Mouse (Mus musculus) C2C12 (cell line): Measurements from ENCODE around the gene Hspb9.

Experiments used
- CEBPB ChIP-seq: IDR thresholded peaks from one replicate; pipeline ENCODE4 v1.6.1; 2011; ENCODE audit warnings: low read depth, mild to moderate bottlenecking, control low read depth, moderate library complexity
- CTCF ChIP-seq: IDR thresholded peaks from one replicate; pipeline ENCODE4 v1.5.1; 2011; ENCODE audit not compliant: control insufficient read depth, insufficient read depth, insufficient read length
- MAX ChIP-seq: IDR thresholded peaks from one replicate; pipeline ENCODE4 v1.6.1; 2011; ENCODE audit warnings: mild to moderate bottlenecking, control low read depth

DNA sequence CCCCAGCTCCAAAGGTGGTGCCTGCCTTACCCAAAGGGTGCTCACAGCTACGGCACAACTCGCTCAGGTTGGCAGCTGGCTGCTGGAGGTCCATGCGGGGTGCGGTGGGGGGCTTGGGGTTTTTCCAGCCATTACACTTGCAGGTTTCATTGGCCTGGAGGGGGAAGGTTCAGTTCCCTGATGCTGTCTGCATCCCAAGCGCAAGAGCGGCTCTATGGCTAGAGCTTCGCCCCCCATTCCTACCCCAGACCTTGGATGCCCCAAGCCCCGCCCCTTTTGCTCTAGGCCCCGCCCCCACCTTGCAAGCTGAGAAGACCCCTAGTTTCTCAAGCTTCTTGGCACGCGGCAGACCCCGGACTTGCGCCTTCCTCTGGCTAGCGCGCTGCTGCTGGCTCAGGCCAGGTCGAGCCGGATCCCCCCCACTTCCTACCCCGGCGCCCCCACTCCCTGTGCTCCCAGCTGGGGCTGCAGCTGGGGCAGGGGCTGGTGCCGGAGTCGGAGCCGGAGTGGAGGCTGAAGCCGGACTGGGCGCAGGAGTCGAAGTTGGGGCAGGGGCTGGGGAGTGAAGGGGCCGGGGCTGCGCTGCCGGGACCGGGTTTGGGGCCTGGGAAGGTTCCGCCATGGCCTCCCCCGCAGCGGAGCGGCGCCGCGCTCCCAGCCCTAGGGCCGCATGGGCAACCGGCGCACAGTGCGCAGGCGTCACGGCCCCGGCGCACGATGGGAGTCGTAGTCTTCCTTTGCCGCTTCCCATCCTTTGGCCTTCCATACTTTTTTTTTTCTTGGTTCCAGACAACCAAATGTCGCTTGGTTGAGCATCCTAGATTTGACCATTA, 1.7 kb upstream of the Hspb9 start, which contains the start of gene Kat2a:
- TF ChIP-seq MAX (peak; percentile 93), CEBPB (no peak), CTCF (no peak)
